Mouse (Mus musculus) C3H10T1/2 (cell line): ENCODE data around the gene Spred1. TPM values are rescaled to one million over a fixed set of nuclear protein-coding genes. Genes with fewer than 3 reads are reported as not detected.

Experiments
- polyA plus RNA-seq, 2 experiments: library from polyadenylated mRNA; unstranded; fragments of >200 nt; fragmentation: generic; extraction: Trizol; gene quantifications; one replicate each; pipeline ENCODE4 v1.2.1; 2012; ENCODE audit warnings: missing spikeins in 2 of 2

Gene Spred1
- 1 to 10 TPM in 1 of 2 experiments, under 1 TPM in 1; 0.78 to 5.3 TPM for polyA plus RNA-seq

GRCm38 (mm10) chr2:117121212-117121983, at the start of gene Spred1:
Gene Spred1, plus strand, starts transcription at chr2:117121374.

Other genes starting within 250 kb of the Spred1 start
- gene Tmco5, start 242.7 kb upstream of the Spred1 start, polyA plus RNA-seq: not detected
- gene Fam98b, start 128.4 kb downstream of the Spred1 start, polyA plus RNA-seq: 10 to 100 TPM in 1 of 2 experiments, 1 to 10 TPM in 1; 8.1 to 15.9 TPM
- gene Rasgrp1, start 221.6 kb downstream of the Spred1 start, polyA plus RNA-seq: under 1 TPM in 1 of 2 experiments, not detected in 1; 0.07 TPM